ENCODE assay signal across 15 mouse cellular contexts in the genomic region with DNA sequence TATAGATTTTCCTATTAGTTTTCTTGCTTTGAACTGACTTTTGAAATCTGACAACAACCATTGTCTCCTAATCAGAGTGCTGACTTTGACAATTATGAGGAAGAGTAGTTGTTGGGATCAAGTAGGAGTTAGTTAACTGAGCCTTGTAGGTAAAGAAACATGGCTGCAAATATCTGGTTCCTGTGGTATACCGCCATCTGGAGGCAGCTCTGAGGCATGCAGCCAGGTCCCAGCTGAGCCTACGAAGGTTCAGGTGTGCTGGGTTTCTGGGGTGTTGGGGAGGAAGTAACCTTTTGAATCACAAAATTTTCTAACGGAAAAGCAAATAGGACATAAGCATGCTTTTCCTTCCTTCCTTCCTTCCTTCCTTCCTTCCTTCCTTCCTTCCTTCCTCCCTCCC.
DNase-seq lines count a peak whose midpoint lies in the region; ATAC-seq and TF ChIP-seq lines count a peak whose summit lies in the region.
"Had no signal": no experiment of that assay in that cellular context is flagged by ENCODE, and none has a peak within 500 bp of the region (broad histone marks: within the 10 kb centered on the region; RNA-seq: fewer than 3 reads in every experiment).

No protein-coding gene starts in this region.

- in situ Hi-C loops in ES-E14 (cut with MboI; ENCODE audit: low sequenced_read_pairs in 2 of 2, unreplicated experiment in 2 of 2): no loop called here

- H3K4me3 ChIP-seq in intestine, postnatal 0 days (ENCODE audit: low read depth, low read length): no peak overlapping the region
- no peak overlapping the region for H3K4me3 ChIP-seq in intestine, embryonic 16.5 days (ENCODE audit: low read length)
- H3K4me3 ChIP-seq in lung, embryonic 14.5 days (ENCODE audit: low read depth, low read length): no peak overlapping the region
- H3K4me3 ChIP-seq in ES-E14 (ENCODE audit: insufficient read depth in 1 of 2, low read depth in 1 of 2, low read length in 2 of 2, poor library complexity in 1 of 2, severe bottlenecking in 1 of 2): no peak overlapping the region
- no peak overlapping the region for H3K4me3 ChIP-seq in small intestine, adult 2 months (ENCODE audit: low read depth, low read length)
- H3K4me3 ChIP-seq: embryonic facial prominence, embryonic 13.5 days; hindbrain, embryonic 10.5 days; limb, embryonic 13.5 days had no signal

- WGBS in intestine, postnatal 0 days: 65% methylated on average over 3 of the region's 3 CpGs
- 56% methylated on average over 3 of the region's 3 CpGs for WGBS in intestine, embryonic 16.5 days
- WGBS in lung, embryonic 14.5 days: 53% methylated on average over 3 of the region's 3 CpGs
- WGBS in small intestine, adult 2 months: 53% methylated on average over 3 of the region's 3 CpGs

- no peak overlapping the region for H3K4me2 ChIP-seq in intestine, postnatal 0 days (replicated peaks; ENCODE audit: low read depth)
- H3K4me2 ChIP-seq in intestine, embryonic 16.5 days (ENCODE audit: low read depth, low read length): no peak overlapping the region
- H3K4me2 ChIP-seq in lung, embryonic 14.5 days: no peak overlapping the region
- H3K4me2 ChIP-seq: embryonic facial prominence, embryonic 13.5 days; heart, embryonic 11.5 days; limb, embryonic 13.5 days had no signal

- H3K36me3 ChIP-seq in intestine, postnatal 0 days (ENCODE audit: control insufficient read depth, insufficient read depth): no peaks in the 10 kb centered on the region
- H3K36me3 ChIP-seq in intestine, embryonic 16.5 days (ENCODE audit: control insufficient read depth, insufficient read depth, low read length): no peaks in the 10 kb centered on the region
- H3K36me3 ChIP-seq in lung, embryonic 14.5 days (ENCODE audit: insufficient read depth): no peaks in the 10 kb centered on the region
- no peaks in the 10 kb centered on the region for H3K36me3 ChIP-seq in ES-E14 (ENCODE audit: control insufficient read depth, insufficient read depth, low read length, poor library complexity, severe bottlenecking)
- H3K36me3 ChIP-seq in small intestine, adult 2 months (ENCODE audit: control insufficient read depth, insufficient read depth, low read length): no peaks in the 10 kb centered on the region
- H3K36me3 ChIP-seq: embryonic facial prominence, embryonic 13.5 days; hindbrain, embryonic 10.5 days; limb, embryonic 13.5 days had no signal

- ATAC-seq in intestine, postnatal 0 days: no peak
- ATAC-seq in intestine, embryonic 16.5 days: no peak
- ATAC-seq in lung, embryonic 14.5 days (ENCODE audit: insufficient read depth): no peak
- ATAC-seq: midbrain, embryonic 16.5 days had no signal

- H3K4me1 ChIP-seq in intestine, postnatal 0 days (replicated peaks; ENCODE audit: control insufficient read depth, insufficient read depth, low read length): no peaks in the 10 kb centered on the region
- H3K4me1 ChIP-seq in intestine, embryonic 16.5 days (ENCODE audit: control insufficient read depth, insufficient read depth, low read length): no peaks in the 10 kb centered on the region
- no peaks in the 10 kb centered on the region for H3K4me1 ChIP-seq in lung, embryonic 14.5 days (ENCODE audit: insufficient read depth)
- H3K4me1 ChIP-seq in ES-E14 (ENCODE audit: control insufficient read depth in 2 of 2, insufficient read depth in 2 of 2, low read length in 2 of 2, poor library complexity in 1 of 2): no peaks in the 10 kb centered on the region
- no peaks in the 10 kb centered on the region for H3K4me1 ChIP-seq in small intestine, adult 2 months (ENCODE audit: control insufficient read depth, insufficient read depth, insufficient read length, low read length)

- no peak for TF ChIP-seq POLR2A in small intestine, adult 2 months (IDR thresholded peaks at IDR 0.05; ENCODE audit: low read depth, low read length)

- peak; percentile 45 for TF ChIP-seq CTCF in intestine, postnatal 0 days (IDR thresholded peaks at IDR 0.05; ENCODE audit: low read depth)
- TF ChIP-seq CTCF in lung, embryonic 14.5 days (IDR thresholded peaks at IDR 0.05; ENCODE audit: low read depth): peak; percentile 33
- TF ChIP-seq CTCF in small intestine, adult 2 months (IDR thresholded peaks at IDR 0.05; ENCODE audit: extremely low read depth, insufficient read length, insufficient replicate concordance, low read depth, low read length): peak; percentile 29; the same call in 1 of the 2 replicates

- no peaks in the 10 kb centered on the region for H3K27me3 ChIP-seq in intestine, postnatal 0 days (replicated peaks; ENCODE audit: control insufficient read depth, insufficient read depth, low read length)
- H3K27me3 ChIP-seq in intestine, embryonic 16.5 days (replicated peaks; ENCODE audit: control insufficient read depth, insufficient read depth, low read length): no peaks in the 10 kb centered on the region
- no peaks in the 10 kb centered on the region for H3K27me3 ChIP-seq in lung, embryonic 14.5 days (ENCODE audit: insufficient read depth, low read length)
- no peaks in the 10 kb centered on the region for H3K27me3 ChIP-seq in small intestine, adult 2 months (ENCODE audit: control insufficient read depth, insufficient read depth, low read length)
- H3K27me3 ChIP-seq: embryonic facial prominence, embryonic 13.5 days; limb, embryonic 13.5 days had no signal

- no peak overlapping the region for H3K27ac ChIP-seq in intestine, postnatal 0 days (ENCODE audit: low read depth, low read length)
- H3K27ac ChIP-seq in intestine, embryonic 16.5 days (ENCODE audit: low read length): no peak overlapping the region
- no peak overlapping the region for H3K27ac ChIP-seq in lung, embryonic 14.5 days (ENCODE audit: low read depth)
- H3K27ac ChIP-seq in ES-E14 (ENCODE audit: insufficient read depth, low read depth, low read length, poor library complexity, severe bottlenecking): no peak overlapping the region
- H3K27ac ChIP-seq in small intestine, adult 2 months (ENCODE audit: insufficient read depth, low read depth, low read length): no peak overlapping the region
- H3K27ac ChIP-seq: embryonic facial prominence, embryonic 13.5 days; hindbrain, embryonic 10.5 days; limb, embryonic 13.5 days; macrophage had no signal

- no peaks in the 10 kb centered on the region for H3K9me3 ChIP-seq in intestine, postnatal 0 days (ENCODE audit: control insufficient read depth)
- H3K9me3 ChIP-seq in intestine, embryonic 16.5 days (ENCODE audit: control insufficient read depth, low read length): no peaks in the 10 kb centered on the region
- no peaks in the 10 kb centered on the region for H3K9me3 ChIP-seq in lung, embryonic 14.5 days (ENCODE audit: low read depth, low read length)
- H3K9me3 ChIP-seq in ES-E14 (ENCODE audit: control insufficient read depth, insufficient read depth, low read depth, low read length): no peaks in the 10 kb centered on the region
- H3K9me3 ChIP-seq: embryonic facial prominence, embryonic 13.5 days; hindbrain, embryonic 10.5 days; limb, embryonic 13.5 days had no signal

- no peak for DNase-seq in lung, embryonic 14.5 days
- no peak for DNase-seq in lung, postnatal 25 days (ENCODE audit: low spot score)
- no peak for DNase-seq in ES-E14 (ENCODE audit: low read depth, low spot score)
- no peak for DNase-seq in spleen, adult 12 weeks (ENCODE audit: low spot score)
- DNase-seq: cerebellum, postnatal 25 days; layer of hippocampus, postnatal 36 days had no signal

- H3K9ac ChIP-seq in intestine, postnatal 0 days (ENCODE audit: low read depth, low read length): no peak overlapping the region
- no peak overlapping the region for H3K9ac ChIP-seq in intestine, embryonic 16.5 days (ENCODE audit: low read depth, low read length)
- H3K9ac ChIP-seq in lung, embryonic 14.5 days: no peak overlapping the region
- no peak overlapping the region for H3K9ac ChIP-seq in ES-E14 (ENCODE audit: insufficient read depth, low read depth, low read length, poor library complexity, severe bottlenecking)
- H3K9ac ChIP-seq: embryonic facial prominence, embryonic 13.5 days; limb, embryonic 13.5 days had no signal

TF ChIP-seq in ES-E14, 5 proteins besides CTCF, POLR2A, EP300 and RAD21:
- TF ChIP-seq HCFC1 (IDR thresholded peaks at IDR 0.05; ENCODE audit: borderline replicate concordance, insufficient read depth, low read length): no peak
- TF ChIP-seq ZC3H11A (IDR thresholded peaks at IDR 0.05; ENCODE audit: borderline replicate concordance, low read depth, low read length): 0 out of 2 replicates have a peak, but pooled peaks have one; percentile 28
